Mouse (Mus musculus): ENCODE measurements around the gene Hs3st3b1.

Hs3st3b1 gene

GRCm38 (mm10) chr11:63922091-63922621, at the start of gene Hs3st3b1:
Hs3st3b1 (minus strand) TSS chr11:63922290.
- in situ Hi-C loops (cut with MboI; ENCODE audit: low pct_unique_long_range_greater_than_20kb in 1 of 2, low sequenced_read_pairs in 2 of 2, unreplicated experiment in 1 of 2) = loop anchor here (5.0 to 25.0 kb wide), 2 partner anchors 35 to 515 kb away; partner anchors contain the start of genes F930015N05Rik (in 1 of the 2) and Hs3st3a1 (in 1 of the 2)

DNA sequence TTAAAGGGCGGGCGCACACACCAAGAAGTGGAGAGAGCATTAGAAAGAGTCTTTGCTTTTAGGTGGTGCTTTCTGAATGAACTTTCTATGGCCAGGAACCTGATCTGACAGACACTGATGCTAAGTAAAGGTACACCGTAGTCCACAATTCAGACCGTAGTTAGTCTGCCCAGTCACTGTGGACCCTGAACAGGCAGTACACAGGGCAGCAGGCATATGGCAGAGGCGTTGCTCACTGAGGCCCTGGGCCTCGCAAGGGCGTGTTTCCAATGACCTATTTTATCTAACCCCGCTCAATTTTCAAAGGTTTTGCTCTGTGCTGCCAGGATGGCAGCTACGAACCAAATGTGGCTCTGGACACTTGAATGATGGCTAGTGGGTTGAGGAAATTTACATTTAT, 49.4 kb upstream of the Hs3st3b1 start:
- in situ Hi-C loops (cut with MboI; ENCODE audit: low pct_unique_long_range_greater_than_20kb in 1 of 2, low sequenced_read_pairs in 2 of 2, unreplicated experiment in 1 of 2) = no loop called here

- in situ Hi-C loops (cut with MboI; ENCODE audit: low pct_unique_long_range_greater_than_20kb in 1 of 2, low sequenced_read_pairs in 2 of 2, unreplicated experiment in 1 of 2) = no loop called here
Measured at GRCm38 (mm10) chr11:63970818-63971217, 48.7 kb upstream of the Hs3st3b1 start.

DNA sequence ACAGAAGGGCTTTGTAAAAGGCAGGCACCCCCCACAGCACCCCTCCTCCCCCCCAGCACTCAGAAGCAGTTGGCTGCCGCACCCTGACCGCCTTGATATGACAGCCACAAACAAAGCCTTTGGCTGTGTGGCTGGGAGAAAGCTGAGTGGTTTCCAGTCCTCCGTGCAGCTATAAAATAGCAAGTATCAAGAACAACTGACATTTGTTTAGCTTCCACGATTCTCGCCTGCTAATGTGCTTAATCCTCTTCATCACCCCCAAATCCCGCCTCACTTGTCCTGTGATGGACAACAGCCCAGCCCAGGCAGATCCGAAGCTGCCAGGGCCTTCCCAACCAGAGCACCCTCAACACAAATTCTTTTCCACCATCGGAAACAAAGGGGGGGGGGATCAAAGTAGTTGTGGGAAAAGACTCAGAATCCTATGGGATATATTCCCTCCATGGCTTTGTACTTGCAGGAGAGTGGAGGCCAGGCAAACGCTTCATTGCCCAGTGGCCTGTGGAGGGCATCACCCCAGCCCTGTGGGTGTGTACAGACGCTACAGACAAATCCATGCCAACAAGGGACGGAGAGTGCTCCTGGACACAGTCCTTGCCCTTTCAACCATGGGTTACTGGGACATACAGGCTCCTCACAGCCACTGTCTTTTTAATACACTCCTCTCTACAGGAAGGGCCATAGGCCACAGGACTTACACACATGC, 47.3 kb upstream of the Hs3st3b1 start:
- in situ Hi-C loops (cut with MboI; ENCODE audit: low pct_unique_long_range_greater_than_20kb in 1 of 2, low sequenced_read_pairs in 2 of 2, unreplicated experiment in 1 of 2) = no loop called here

- in situ Hi-C loops (cut with MboI; ENCODE audit: low pct_unique_long_range_greater_than_20kb in 1 of 2, low sequenced_read_pairs in 2 of 2, unreplicated experiment in 1 of 2) = no loop called here
Measured at GRCm38 (mm10) chr11:63968388-63969035, 46.4 kb upstream of the Hs3st3b1 start.

GRCm38 (mm10) chr11:63967641-63968387, 45.7 kb upstream of the Hs3st3b1 start:
- in situ Hi-C loops (cut with MboI; ENCODE audit: low pct_unique_long_range_greater_than_20kb in 1 of 2, low sequenced_read_pairs in 2 of 2, unreplicated experiment in 1 of 2) = no loop called here

DNA sequence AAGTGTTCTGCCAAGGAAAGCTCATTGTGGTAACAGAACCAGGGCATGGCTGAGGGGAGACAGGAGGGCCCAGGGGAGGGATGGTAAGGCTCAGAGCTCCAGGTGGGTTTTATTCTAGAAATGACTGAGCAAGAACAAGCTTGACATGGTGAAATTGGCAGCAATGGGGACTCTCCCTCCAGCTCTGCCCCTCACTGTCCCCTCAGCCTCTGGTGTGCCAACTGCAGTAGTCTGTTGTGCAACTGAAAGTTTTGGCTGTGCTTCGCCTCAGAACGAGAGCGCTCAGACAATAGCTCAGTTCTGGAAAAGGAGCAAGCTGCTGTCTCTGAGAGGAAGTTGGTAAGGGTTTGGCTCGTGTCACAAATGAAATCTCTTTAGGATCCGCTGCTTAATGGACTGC, 43.3 kb upstream of the Hs3st3b1 start:
- in situ Hi-C loops (cut with MboI; ENCODE audit: low pct_unique_long_range_greater_than_20kb in 1 of 2, low sequenced_read_pairs in 2 of 2, unreplicated experiment in 1 of 2) = no loop called here

GRCm38 (mm10) chr11:63957207-63957606, 35.1 kb upstream of the Hs3st3b1 start:
- in situ Hi-C loops (cut with MboI; ENCODE audit: low pct_unique_long_range_greater_than_20kb in 1 of 2, low sequenced_read_pairs in 2 of 2, unreplicated experiment in 1 of 2) = loop anchor here in 1 of 2 experiments (5.0 kb wide), 1 partner anchor 35 kb away; the partner anchor contains the start of gene Hs3st3b1

DNA sequence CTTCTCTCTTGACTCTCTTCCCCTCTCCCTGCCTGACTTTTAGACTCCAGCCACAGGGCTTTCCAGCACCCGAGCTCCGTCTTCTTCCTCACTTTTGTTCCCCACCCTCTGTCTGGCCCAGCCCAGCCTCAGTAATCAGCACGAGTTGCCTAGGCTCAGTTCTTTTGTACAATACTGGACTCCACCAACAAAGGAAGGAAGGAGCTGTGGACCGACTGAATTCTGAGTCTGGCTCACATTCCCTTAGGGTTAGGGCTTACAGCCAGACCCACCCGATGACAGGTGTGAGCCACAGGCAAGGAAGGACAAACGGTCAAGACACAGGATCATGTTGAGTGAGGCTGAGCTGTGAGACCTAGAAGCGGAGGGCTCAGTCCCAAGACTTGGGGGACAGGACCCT, 34.7 kb upstream of the Hs3st3b1 start:
- in situ Hi-C loops (cut with MboI; ENCODE audit: low pct_unique_long_range_greater_than_20kb in 1 of 2, low sequenced_read_pairs in 2 of 2, unreplicated experiment in 1 of 2) = loop anchor here in 1 of 2 experiments (5.0 kb wide), 1 partner anchor 34 kb away; the partner anchor contains the start of gene Hs3st3b1

DNA sequence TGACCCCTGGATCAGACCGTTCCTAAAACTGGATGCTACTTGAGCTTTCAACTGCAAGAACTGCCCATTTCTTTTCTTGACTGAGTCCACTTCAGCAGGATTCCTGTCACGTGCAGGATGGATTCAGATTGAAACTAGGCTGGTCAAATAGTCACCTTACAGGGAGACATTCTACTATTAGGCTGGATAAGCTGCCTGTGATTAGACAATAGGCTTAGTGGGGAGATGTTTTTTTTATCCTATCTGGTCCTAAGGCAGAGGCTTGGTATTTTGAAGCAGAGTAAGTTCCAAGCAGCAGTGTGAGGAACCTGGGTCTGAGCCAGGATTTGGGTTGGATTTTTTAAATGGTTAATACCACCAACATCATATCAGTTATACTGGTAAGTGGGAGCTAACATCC, 31.8 kb upstream of the Hs3st3b1 start:
- in situ Hi-C loops (cut with MboI; ENCODE audit: low pct_unique_long_range_greater_than_20kb in 1 of 2, low sequenced_read_pairs in 2 of 2, unreplicated experiment in 1 of 2) = no loop called here

- in situ Hi-C loops (cut with MboI; ENCODE audit: low pct_unique_long_range_greater_than_20kb in 1 of 2, low sequenced_read_pairs in 2 of 2, unreplicated experiment in 1 of 2) = no loop called here
Measured at GRCm38 (mm10) chr11:63952743-63953191, 30.7 kb upstream of the Hs3st3b1 start.

DNA sequence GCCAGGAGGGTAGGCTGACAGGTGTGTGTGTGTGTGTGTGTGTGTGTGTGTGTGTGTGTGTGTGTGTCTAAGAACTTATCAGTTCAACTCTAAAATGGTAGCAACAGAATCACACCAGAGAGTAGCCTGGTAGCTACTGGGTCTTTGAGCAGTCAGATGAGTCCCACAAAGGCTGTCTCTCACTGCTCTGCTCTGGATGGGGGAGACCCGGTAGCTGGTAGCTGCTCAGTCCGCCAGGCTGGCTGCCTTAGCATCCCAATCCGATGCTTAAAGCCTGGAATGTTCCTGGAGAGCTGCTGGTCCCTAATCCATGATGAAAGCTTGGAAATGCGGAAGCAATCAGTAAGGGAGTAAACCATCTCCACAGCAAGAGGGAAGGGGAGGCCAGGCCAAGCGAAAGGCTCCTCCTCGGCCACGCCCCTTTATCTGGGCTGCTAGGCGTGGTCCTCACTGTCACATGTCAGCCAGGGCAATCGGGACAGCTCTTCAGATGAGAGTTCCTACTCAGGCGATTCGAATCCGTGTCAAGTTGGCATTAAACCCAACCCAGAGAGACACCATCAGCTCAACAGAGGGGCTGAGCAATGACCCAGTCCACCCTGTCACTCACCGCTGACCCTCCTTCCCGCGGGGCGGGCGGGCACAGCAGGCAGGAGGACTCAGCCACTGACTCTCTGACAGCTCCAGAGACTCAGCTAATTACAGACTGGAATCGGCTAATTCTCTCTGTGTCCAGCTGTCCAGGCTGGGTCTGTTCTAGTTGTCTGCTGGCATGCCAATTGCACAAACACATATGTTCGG, 29.9 kb upstream of the Hs3st3b1 start:
- in situ Hi-C loops (cut with MboI; ENCODE audit: low pct_unique_long_range_greater_than_20kb in 1 of 2, low sequenced_read_pairs in 2 of 2, unreplicated experiment in 1 of 2) = no loop called here

DNA sequence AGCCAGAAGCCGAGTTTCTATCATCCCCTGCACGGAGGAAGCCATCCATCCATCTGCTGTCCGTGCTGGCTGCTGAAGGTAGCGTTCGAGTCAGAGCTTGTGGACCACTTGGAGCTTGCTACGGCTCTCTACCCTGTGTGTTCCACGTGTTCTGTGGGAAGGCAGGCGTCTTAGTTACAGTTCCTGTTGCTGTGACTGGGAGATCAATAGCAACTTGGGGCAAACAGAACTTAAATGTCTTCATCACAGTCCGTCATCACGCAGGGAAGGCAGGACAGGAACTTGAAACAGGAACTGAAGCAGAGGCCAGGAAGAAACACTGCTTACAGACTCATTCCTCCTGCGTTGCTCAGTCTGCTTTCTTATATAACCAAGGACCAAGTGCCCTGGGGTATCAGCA, 26.3 kb upstream of the Hs3st3b1 start:
- in situ Hi-C loops (cut with MboI; ENCODE audit: low pct_unique_long_range_greater_than_20kb in 1 of 2, low sequenced_read_pairs in 2 of 2, unreplicated experiment in 1 of 2) = no loop called here

GRCm38 (mm10) chr11:63947024-63947423, 24.9 kb upstream of the Hs3st3b1 start:
- in situ Hi-C loops (cut with MboI; ENCODE audit: low pct_unique_long_range_greater_than_20kb in 1 of 2, low sequenced_read_pairs in 2 of 2, unreplicated experiment in 1 of 2) = no loop called here

DNA sequence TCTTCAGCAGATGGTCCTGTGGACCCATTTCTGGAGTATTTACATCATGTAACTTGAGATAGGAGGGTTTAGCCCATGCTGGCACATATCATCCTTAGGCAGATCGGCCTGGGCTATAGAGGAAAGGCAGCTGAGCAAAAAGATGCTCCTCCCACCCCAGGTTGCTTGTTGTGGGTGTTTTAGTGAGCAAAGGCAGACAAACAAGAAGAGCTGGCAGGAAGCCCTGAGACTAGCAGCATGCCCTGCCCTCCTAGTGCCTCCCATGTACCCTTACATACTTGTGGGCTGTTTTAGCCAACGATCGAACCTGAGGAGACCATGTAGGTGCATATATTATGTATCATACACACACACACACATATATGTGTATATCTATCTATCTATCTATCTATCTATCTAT, 21.9 kb upstream of the Hs3st3b1 start:
- in situ Hi-C loops (cut with MboI; ENCODE audit: low pct_unique_long_range_greater_than_20kb in 1 of 2, low sequenced_read_pairs in 2 of 2, unreplicated experiment in 1 of 2) = no loop called here

DNA sequence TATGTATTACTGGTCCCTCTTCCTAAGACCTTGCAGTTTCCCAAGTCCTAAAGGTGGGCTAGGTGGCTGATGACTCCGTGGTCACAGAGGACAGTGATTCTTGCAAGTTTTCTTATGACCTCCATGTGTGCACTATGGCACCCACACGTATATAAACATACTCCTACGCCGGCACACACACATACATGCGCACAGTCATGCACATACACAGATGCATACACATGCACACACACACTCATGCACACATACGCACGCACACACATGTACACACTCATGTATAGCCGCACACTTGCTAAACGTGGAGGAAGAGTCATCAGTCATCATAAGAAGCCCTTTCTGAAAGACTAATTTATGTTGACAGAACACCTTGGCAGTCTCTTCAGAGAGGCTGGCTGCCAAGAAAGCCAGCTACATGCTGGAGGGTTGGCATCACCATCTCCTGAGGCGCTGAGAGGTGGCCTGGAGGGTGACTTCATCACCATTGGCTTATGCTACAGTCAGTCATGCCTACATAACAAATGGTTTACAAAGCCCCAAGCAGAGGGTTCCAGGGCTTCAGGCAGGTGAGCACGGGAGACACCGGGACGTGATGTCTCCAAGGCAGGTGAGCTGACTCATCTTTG, 21.3 kb upstream of the Hs3st3b1 start:
- in situ Hi-C loops (cut with MboI; ENCODE audit: low pct_unique_long_range_greater_than_20kb in 1 of 2, low sequenced_read_pairs in 2 of 2, unreplicated experiment in 1 of 2) = no loop called here

- in situ Hi-C loops (cut with MboI; ENCODE audit: low pct_unique_long_range_greater_than_20kb in 1 of 2, low sequenced_read_pairs in 2 of 2, unreplicated experiment in 1 of 2) = no loop called here
Measured at GRCm38 (mm10) chr11:63942177-63942576, 20.1 kb upstream of the Hs3st3b1 start.

- in situ Hi-C loops (cut with MboI; ENCODE audit: low pct_unique_long_range_greater_than_20kb in 1 of 2, low sequenced_read_pairs in 2 of 2, unreplicated experiment in 1 of 2) = no loop called here
Measured at GRCm38 (mm10) chr11:63936641-63937040, 14.6 kb upstream of the Hs3st3b1 start.
